Mouse (Mus musculus): ENCODE measurements at regions not wholly inside any gene's neighbourhood (a gene's known extent, or its start where the extent isn't known, plus 50 kb on each side); places are given as distances from the start of the nearest gene placed in this dataset.

DNA sequence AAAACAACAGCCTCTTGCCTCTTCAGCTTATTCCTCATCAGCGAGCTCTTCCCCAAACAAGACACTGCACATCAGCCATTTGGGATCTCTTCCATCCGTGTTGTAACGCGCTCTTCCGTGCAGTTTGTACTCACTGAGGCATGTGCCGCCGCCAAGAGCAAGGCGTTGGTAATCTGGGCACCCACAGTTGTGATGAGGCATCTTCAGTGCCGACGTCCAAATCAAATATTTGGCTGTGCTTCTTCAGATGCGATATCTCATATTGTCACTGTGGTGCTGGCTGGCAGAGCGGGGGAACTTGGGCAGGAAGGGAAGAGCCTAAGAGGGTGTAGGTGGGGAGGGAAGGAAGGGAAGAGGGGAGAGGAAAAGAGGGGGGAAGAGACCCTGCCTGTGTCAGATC lies 439.2 kb downstream of the Tmem182 start:
- DNase-seq (ENCODE audit: low spot score in 2 of 2): no peak

DNA sequence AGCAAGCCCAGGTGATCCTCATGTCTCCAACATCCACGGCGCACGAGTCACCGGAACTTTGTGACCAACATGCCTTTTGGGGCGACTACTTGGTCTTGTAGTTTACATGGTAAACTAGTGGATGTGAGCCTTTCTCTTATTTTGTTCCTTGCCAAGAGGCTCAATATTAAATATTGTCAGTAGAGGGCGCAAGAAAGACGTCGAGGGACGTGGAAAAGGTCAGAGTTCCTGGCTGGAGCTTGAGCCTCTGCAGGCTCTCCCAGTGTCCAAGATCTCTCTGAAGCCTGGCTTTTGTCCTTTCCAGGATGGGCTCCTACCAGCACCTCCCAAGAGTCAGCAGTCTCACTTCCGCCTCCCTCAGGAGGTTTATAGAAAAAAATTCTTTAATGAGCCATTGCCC lies 458.8 kb downstream of the Tmem182 start:
- DNase-seq (ENCODE audit: low spot score in 2 of 2): peak in 1 of 2 experiments; percentile 3

- DNase-seq (ENCODE audit: low spot score in 2 of 2): no peak
Measured at GRCm38 (mm10) chr1:41271111-41271730, 465.8 kb downstream of the Tmem182 start.

DNA sequence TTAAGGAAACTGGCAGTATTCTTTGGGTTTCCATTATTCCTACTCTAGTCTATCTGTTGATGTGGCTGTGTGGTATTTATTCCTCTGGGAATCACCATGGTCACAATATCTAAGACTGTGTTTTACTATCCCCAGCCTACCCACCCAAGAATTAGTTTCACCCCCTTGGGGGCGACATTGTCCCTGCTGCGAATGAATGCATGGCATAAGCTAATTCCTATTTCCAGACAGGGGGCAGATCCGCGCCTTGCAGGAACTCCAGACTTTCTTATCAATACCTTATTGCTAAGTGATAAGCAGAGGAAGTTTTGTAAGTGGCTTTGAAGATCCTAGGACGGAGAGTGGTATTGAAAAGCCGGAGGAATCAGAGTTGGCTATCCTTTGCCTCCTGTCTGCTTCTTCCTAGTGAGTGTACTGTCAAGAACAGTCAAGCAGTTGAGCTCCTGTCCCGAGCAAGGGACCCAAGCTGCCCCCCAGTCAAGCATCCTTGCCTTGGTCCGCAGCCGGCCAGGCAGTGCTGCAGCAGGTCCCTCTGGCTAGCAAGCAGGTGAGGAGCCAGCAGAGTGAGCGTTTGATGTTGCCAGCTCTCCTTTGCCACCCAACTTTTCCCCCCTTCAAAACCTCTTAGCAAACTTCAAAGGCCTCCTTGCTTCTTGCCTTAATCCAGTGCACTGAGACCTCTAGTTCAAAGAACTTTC lies 469.3 kb downstream of the Tmem182 start:
- DNase-seq (ENCODE audit: low spot score in 2 of 2): no peak

- no peak for DNase-seq (ENCODE audit: low spot score in 2 of 2)
Measured at GRCm38 (mm10) chr1:41275271-41275624, 469.8 kb downstream of the Tmem182 start.

DNA sequence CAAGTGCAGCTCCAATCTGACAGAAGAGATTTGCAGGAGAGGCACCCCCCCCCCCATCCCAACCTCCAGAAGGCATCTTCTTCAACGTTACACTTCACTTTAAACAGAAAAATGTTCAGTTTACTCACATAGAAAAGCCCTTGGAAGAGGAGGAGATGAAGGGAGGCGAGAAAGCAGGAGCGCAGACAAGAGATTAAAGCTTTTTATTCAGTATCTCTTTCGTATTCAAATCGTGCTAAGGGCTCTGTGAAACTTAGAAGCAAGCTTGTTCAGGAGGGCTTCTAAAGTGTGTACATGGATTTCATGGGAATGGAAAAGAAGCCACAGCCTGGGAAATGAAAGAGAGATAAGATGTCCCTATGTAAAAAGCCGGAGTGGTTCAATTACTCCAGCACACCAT lies 470.2 kb downstream of the Tmem182 start:
- DNase-seq (ENCODE audit: low spot score in 2 of 2): no peak

- no peak for DNase-seq (ENCODE audit: low spot score in 2 of 2)
Measured at GRCm38 (mm10) chr1:41276303-41276702, 470.9 kb downstream of the Tmem182 start.

DNA sequence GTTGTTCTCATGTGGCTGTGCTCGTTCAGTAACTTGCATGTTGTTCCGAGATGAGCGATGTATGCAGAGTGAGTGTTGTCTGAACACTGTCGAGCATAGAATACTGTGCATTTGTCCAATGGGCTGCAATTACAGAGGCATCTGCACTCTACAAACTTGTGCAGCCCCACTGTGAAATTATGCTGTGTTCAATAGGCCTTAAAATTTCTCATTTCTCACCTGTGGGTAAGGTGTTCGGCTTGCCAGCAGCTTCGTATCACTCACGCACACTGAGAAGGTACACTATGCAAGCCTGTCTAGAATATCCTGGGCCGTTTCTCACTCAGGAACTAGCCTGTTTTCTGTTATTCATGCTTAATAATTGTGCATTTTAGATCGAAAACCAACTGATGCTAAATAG lies 479.8 kb downstream of the Tmem182 start:
- DNase-seq (ENCODE audit: low spot score in 2 of 2): no peak

DNA sequence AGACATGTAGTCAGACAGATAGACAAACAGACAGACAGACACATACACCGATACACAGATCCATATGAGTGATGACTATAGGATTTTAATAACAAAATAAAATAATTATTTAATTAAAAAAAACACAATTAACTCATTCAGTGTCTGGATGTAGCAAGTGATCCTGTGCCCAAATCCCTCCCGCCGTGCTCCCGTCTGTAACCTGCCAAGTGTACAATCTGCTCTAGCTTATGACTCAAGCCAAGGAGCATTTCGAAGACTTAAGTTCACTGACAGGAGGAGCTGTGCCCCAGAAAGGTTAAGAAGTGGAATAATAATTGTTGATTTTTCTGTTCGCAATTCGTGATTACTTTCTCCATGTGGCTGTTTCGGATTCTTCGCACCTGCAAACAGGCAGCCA lies 480.8 kb downstream of the Tmem182 start:
- no peak for DNase-seq (ENCODE audit: low spot score in 2 of 2)

- DNase-seq (ENCODE audit: low spot score in 2 of 2): no peak
Measured at GRCm38 (mm10) chr1:41326861-41327480, 521.6 kb downstream of the Tmem182 start.

DNA sequence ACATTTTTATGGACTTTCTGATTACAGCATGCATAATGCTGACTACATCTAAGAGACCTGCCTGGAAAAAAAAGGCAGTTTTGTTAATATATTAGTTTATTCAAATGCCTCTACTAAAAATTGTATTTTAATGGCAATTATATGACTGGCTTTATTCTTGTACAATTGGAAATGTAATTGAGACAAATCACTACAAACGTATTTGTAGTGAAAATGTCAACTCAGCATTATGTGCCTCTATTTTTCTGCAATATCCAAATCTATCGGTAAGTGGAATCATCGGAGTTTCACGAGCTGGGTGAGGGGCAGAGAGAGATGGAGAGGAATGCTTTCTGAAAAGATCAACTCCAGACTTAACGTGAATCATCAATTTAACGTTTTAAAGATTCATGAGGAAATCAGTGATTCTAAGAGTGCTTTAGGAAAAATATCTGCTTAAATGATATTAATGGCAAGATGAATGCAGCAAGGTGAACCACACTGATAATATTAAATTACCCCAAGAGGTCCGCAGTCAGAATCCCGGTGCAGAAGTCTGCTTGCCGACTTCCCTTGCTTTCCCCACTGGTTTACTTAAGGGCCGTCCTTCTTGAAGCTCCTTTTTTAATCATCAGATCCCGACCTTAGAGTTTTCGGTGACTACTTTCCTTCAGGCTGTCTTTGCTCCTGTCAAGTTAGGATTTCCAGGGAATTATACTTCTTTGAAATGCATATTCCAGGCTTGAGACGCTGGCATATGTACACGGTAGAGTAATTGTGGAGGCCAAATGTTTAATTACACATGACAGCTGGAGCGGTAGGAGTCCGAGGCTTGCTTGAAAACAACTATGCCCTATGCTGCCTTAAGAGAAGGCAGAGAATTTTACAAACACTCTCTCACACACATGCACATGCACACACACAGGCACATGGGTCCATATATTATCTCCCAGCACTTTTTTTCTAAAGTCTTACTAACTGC lies 544.7 kb downstream of the Tmem182 start:
- DNase-seq (ENCODE audit: low spot score in 2 of 2): no peak

DNA sequence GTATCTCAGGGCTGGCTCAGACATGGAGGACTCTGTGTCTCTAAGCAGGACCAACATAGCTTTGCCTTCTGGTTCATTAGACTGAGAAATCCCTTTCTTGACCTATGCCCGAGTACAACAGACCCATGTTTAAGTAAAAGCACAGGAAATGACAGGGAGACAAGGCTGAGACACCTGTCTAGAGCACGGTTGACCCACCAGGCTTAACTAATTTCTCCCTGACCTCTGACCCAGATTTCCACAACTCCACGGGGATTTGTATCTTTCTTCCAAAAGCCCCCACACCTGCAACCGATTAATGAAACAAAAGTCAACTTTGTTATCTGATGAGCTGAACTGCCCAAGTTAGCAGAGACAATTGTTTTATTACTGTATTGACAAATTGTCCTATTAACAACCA lies 553.7 kb downstream of the Tmem182 start:
- DNase-seq (ENCODE audit: low spot score in 2 of 2): no peak

GRCm38 (mm10) chr1:41361512-41361911 lies 556.1 kb downstream of the Tmem182 start:
- DNase-seq (ENCODE audit: low spot score in 2 of 2): no peak

- no peak for DNase-seq (ENCODE audit: low spot score in 2 of 2)
Measured at GRCm38 (mm10) chr1:41380013-41380412, 574.6 kb downstream of the Tmem182 start.

DNA sequence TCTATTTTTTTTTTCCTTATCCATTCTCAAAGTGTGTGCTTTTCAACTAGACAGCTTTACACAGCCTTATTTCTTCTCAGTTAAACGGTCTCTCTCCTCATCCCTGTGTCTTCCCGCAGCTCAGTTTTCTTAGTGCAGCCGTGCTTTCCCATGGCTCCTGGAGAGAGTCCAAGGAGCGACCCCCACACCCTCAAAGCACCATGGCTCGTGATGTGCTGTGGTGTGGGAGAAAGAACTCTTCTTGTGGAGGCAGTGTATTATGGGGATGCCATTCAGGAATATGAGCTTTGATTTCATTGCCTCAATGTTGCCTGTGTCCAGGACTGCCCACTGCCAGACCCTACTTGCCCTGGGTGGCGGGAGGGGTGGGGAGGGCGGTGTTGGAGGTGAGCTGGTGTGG lies 576.1 kb downstream of the Tmem182 start:
- no peak for DNase-seq (ENCODE audit: low spot score in 2 of 2)

- no peak for DNase-seq (ENCODE audit: low spot score in 2 of 2)
Measured at GRCm38 (mm10) chr1:41384731-41385130, 579.3 kb downstream of the Tmem182 start.

- DNase-seq (ENCODE audit: low spot score in 2 of 2): no peak
Measured at GRCm38 (mm10) chr1:41386435-41386834, 581.0 kb downstream of the Tmem182 start.

GRCm38 (mm10) chr1:41390102-41390884 lies 584.9 kb downstream of the Tmem182 start:
- peak; percentile 57 to 68 for DNase-seq (ENCODE audit: low spot score in 2 of 2)

DNA sequence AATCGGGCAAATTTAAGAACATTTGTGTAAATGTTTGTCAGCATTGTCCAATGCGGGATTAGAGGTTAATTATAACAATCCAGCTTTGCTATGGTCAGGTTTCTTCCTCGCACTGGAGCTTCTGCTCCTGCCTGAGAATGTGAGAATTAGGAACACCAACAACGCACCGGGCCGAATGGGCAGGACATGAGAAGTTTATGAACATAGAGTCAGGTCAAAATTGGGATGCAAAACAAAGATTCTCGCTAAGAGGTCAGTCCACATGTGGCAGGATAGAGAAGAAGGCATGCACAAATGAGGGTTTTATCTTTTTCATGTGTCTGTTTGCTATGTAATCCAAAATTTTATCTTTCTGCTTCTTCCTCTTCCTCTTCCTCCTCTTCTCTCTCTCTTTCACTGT lies 585.7 kb downstream of the Tmem182 start:
- DNase-seq (ENCODE audit: low spot score in 2 of 2): no peak

DNA sequence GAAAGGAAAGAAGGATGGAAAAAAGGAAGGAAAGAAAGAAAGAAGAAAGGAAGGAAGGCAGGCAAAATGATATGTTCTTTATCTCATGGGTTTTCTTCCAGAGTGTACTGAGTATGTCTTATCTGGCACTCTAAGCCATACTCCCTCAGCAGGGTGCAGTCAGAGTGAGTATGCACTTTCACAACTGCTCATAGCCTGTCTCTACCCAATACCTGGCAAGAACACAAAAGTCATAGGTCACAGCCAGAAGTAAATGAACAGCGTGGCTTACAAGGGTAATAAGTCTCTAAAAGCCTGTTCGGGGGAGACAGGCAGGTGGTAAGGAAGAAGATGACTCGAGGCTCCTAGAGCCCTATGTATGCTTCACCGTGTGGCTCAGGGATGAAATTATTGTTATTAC lies 587.9 kb downstream of the Tmem182 start:
- no peak for DNase-seq (ENCODE audit: low spot score in 2 of 2)

DNA sequence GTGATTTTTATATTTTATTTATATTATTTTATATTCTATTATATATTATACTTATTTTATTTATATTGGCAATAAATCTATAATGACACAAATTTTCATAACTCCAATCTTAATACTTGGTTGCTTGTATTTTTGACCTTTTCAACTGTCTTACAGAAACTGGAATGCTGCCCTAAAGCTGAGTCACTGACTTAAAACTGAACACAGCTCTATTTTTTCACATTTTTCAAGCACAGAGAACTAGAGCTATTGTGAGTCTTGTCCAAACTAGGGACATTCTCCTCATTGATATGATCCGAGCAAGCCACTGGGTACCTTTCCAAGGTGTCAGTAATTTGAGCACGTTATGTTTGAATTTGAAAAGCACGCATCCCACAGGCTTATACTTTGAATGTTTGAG lies 589.7 kb downstream of the Tmem182 start:
- peak in 1 of 2 experiments; percentile 8 for DNase-seq (ENCODE audit: low spot score in 2 of 2)
